Mouse (Mus musculus): ENCODE data around the gene Spen.

DNA sequence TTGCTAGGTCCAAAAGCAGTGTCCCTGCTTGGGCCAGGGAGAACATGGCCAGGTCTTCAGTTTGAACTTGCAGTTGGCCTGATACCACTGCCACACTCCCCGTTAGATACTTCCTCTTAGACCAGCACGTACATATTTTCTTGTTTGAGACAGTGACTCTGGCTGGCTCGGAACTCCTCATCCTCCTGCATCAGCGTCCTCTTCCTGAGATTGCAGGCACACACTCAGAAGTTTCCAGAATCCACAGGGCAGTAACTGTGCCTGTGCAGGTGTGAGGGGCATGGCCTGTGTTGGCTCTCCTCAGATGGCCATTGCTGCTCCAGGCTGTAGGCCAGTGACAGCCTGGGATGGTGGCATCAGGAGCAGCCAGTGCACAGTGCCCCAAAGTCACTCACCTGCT lies 77.9 kb downstream of the Spen start:
- TF ChIP-seq CTCF (IDR thresholded peaks at IDR 0.05; ENCODE audit: extremely low read depth, insufficient read length, insufficient replicate concordance, low read depth, low read length) (no peak), POLR2A (IDR thresholded peaks at IDR 0.05; ENCODE audit: low read depth, low read length) (no peak)
